Mouse (Mus musculus): ENCODE results near the gene Pde4a. TPM values are rescaled to one million over a fixed set of nuclear protein-coding genes. Genes with fewer than 3 reads are reported as not detected.

Pde4a gene
- 46.1 TPM for polyA plus RNA-seq (2014; fragmentation: Illumina TruSeq; extraction: RNeasy Lipid Tissue Mini Kit (QIAGEN cat#74804); ENCODE audit: low read depth, low replicate concordance)

DNA sequence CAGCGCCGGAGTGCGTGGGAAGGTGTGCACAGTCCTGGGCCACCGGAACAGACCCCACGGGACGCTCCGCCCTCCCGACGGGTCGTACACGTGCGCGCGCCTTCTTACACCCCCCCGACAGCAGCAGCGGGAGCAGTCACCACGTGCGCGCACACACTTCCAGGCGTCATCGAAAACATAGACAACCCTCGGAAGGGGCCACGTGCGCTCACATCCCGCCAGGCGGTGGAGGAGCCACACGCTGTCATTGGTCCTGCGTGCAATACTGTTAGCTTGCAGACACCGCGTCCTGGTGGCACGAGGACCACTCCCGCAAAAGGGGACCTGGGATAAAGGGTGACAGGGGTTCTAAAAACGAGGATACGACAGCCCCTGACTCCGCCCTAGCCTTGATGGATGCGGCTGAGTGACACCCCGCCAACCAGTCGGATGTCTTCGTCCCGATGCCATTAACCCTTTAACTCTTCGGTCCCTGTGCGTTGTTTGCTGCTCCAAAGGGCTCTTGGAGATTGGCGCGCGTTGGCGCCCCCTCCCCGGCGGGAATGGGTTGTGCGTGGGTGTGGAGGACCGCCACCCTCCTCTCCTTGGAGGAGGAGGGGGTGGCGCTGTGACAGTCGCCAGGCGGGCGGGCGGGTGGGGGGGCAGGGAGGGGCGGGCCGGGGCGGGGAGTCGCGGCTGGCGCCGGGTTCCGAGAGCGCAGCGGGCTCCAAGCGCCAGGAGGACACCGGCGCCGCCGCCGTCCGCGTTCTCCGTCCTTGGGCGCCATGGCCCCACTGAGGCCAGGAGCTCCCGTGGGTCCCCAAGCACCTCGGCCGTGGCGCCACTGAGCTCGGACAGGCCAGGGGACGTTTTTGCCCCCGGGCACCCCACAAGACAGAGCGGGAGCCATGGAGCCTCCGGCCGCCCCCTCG, at the start of gene Pde4a:
Pde4a (plus strand) TSS at position 674 of the 911 bp plus-strand sequence.

DNA sequence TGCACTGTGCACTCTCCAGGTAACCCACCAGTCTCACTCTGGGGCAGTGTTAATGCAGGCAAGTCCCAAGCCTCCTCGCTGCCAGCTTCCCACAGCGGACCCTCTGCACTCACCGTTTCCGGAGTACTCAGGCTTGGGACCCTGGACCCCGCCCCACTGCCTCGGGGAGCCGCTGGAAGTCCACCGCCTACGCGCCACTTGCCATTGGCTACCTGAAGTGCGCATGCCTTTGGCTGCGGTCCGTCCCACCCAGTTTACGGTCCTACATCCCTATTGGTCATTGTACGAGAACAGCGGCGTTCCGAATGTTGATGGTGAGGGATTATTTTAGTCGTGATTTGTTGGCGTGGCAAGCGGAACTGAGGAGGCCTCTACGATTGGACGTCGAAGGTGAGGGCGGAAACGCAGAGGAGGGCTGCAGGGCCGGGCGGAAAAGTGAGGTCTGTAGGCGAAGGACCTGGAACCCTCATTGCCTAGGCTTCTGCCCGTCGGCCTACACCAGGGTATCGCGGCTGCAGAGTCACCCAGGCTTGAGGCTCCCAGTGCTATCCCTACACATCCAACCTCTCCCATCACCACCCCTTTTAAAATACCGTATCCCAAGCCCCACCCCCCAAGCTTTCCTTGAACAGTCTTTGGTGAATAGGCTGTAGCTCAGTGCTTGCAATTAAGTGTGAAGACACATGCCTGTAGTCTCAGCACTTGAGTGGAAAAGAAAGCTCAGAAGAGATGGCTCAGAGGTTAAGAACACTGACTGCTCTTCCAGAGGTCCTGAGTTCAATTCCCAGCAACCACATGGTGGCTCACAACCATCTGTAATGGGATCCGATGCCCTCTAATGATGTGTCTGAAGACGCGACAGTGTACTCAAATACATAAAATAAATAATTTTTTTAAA, 34.2 kb upstream of the Pde4a start, which contains the start of gene Tyk2:
Tyk2 (minus strand) TSS at position 185 of the 898 bp plus-strand sequence.

DNA sequence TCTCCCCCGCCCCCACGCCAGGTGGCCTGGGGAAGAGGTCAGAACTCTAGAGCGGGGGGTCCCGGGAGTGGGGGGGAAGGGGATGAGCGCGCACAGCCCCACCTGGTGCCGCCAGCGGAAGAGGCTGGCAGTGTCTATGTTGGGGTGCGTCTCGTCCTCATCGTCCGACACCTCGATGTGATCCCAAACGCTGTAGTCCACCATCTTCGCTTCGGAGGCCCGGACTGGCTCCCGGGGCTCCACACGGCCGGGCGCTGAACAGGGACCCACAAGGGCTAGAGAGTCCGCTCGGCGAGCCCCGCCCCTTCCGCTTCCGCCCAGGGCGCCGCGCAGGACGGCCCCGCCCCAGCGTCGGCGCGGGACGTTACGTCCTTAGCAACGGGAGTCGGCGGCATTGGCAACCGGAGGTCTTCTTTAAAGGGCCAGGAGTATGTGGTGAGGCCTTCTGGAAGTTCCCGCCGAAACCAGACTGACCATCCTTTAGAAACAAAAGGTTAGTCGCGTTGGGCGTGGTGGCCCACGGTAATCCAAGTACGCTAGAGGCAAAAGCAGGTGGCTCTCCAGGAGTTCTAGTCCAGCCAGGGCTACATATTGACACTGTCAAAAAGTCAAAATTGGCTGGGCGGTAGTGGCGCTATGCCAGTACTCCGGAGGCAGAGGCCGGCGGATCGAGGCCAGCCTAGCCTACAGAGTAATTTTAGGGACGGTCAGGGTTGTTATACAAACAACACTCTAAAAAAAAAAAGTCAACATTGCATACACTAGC, 15.7 kb upstream of the Pde4a start, which contains the start of gene Cdc37:
Cdc37 (minus strand) TSS at position 329 of the 766 bp plus-strand sequence.

DNA sequence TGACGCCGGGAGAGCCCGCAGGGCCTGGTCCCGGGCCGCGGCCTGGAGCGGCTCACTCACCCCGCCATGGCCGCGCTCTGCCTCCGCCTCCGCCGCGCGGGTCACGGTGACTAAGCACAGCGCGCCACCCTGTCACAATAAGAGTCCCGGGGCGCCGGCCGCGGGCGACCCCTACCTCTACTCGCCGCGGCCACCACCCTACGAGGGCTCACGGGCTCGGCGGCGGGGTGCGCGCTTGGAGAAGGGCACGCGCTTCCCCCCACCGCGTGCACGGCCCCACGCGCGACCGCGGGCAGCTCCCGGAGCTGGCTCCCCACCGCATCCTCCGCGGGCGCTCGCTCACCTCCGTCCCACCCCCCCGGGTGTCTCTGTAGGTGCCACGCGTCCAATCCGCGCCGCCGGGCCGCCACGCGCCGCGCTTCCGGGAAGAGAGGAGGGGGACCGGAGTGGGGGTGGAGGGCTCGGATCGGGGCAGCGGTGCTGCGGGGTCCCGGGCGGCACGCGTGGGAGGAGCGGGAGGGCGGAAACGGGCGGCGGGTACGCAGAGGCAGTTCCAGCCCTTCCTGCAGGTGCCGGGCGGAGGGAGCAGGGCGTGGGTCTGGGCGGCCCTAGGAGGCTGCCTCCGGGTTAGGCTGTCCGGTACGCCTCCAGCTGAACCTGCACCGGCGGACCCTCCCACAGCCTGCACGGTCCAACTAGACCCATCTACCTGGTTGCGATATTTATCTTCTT, 73.4 kb downstream of the Pde4a start, which contains the start of gene Keap1:
Keap1 (minus strand) TSS at position 629 of the 732 bp plus-strand sequence.

DNA sequence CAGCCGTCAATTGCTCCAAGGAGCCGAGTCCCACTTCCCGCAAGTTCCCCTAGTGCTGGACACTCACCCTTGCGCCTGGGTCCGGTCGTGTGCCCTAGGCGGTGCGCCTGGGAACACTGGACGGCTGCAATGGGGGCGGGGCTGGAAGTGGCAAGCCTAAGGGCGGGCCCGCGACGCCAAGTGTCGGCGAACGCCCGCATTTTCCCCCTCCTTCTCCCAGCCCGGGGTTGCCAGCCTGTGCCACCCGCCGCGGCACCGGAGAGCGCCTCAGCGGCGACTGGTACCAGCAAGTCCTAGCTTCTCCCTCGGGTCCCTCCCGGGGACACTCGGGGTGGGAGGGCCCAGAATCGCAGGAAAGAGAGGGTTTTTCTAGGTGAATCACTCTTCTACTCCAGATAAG, 82.8 kb downstream of the Pde4a start, which contains the start of gene S1pr5:
S1pr5 (minus strand) TSS at position 118 of the 400 bp plus-strand sequence.

Other genes starting within 250 kb of the Pde4a start
- 9.2 TPM for gene Dnmt1, start 205.8 kb upstream of the Pde4a start, polyA plus RNA-seq (2014; fragmentation: Illumina TruSeq; extraction: RNeasy Lipid Tissue Mini Kit (QIAGEN cat#74804); ENCODE audit: low read depth, low replicate concordance)
- gene S1pr2, start 188.9 kb upstream of the Pde4a start, polyA plus RNA-seq (2014; fragmentation: Illumina TruSeq; extraction: RNeasy Lipid Tissue Mini Kit (QIAGEN cat#74804); ENCODE audit: low read depth, low replicate concordance), result 2.7 TPM
- 123 TPM for gene Mrpl4, start 163.0 kb upstream of the Pde4a start, polyA plus RNA-seq (2014; fragmentation: Illumina TruSeq; extraction: RNeasy Lipid Tissue Mini Kit (QIAGEN cat#74804); ENCODE audit: low read depth, low replicate concordance)
- gene Icam1, start 149.7 kb upstream of the Pde4a start, polyA plus RNA-seq (2014; fragmentation: Illumina TruSeq; extraction: RNeasy Lipid Tissue Mini Kit (QIAGEN cat#74804); ENCODE audit: low read depth, low replicate concordance), result 12.4 TPM
- 1.3 TPM for gene Icam4, start 136.3 kb upstream of the Pde4a start, polyA plus RNA-seq (2014; fragmentation: Illumina TruSeq; extraction: RNeasy Lipid Tissue Mini Kit (QIAGEN cat#74804); ENCODE audit: low read depth, low replicate concordance)
- not detected for gene Icam5, start 133.6 kb upstream of the Pde4a start, polyA plus RNA-seq (2014; fragmentation: Illumina TruSeq; extraction: RNeasy Lipid Tissue Mini Kit (QIAGEN cat#74804); ENCODE audit: low read depth, low replicate concordance)
- gene Zglp1, start 98.6 kb upstream of the Pde4a start, polyA plus RNA-seq (2014; fragmentation: Illumina TruSeq; extraction: RNeasy Lipid Tissue Mini Kit (QIAGEN cat#74804); ENCODE audit: low read depth, low replicate concordance), result not detected
- 0.42 TPM for gene Gm49373, start 92.6 kb upstream of the Pde4a start, polyA plus RNA-seq (2014; fragmentation: Illumina TruSeq; extraction: RNeasy Lipid Tissue Mini Kit (QIAGEN cat#74804); ENCODE audit: low read depth, low replicate concordance)
- 47.3 TPM for gene Fdx1l, start 92.1 kb upstream of the Pde4a start, polyA plus RNA-seq (2014; fragmentation: Illumina TruSeq; extraction: RNeasy Lipid Tissue Mini Kit (QIAGEN cat#74804); ENCODE audit: low read depth, low replicate concordance)
- 0.97 TPM for gene Gm38431, start 73.7 kb upstream of the Pde4a start, polyA plus RNA-seq (2014; fragmentation: Illumina TruSeq; extraction: RNeasy Lipid Tissue Mini Kit (QIAGEN cat#74804); ENCODE audit: low read depth, low replicate concordance)
- 23.3 TPM for gene Raver1, start 73.7 kb upstream of the Pde4a start, polyA plus RNA-seq (2014; fragmentation: Illumina TruSeq; extraction: RNeasy Lipid Tissue Mini Kit (QIAGEN cat#74804); ENCODE audit: low read depth, low replicate concordance)
- 11.4 TPM for gene Tyk2, start 34.5 kb upstream of the Pde4a start, polyA plus RNA-seq (2014; fragmentation: Illumina TruSeq; extraction: RNeasy Lipid Tissue Mini Kit (QIAGEN cat#74804); ENCODE audit: low read depth, low replicate concordance)
- gene Cdc37, start 15.7 kb upstream of the Pde4a start, polyA plus RNA-seq (2014; fragmentation: Illumina TruSeq; extraction: RNeasy Lipid Tissue Mini Kit (QIAGEN cat#74804); ENCODE audit: low read depth, low replicate concordance), result 166 TPM
- 35.8 TPM for gene Keap1, start 73.6 kb downstream of the Pde4a start, polyA plus RNA-seq (2014; fragmentation: Illumina TruSeq; extraction: RNeasy Lipid Tissue Mini Kit (QIAGEN cat#74804); ENCODE audit: low read depth, low replicate concordance)
- gene S1pr5, start 82.7 kb downstream of the Pde4a start, polyA plus RNA-seq (2014; fragmentation: Illumina TruSeq; extraction: RNeasy Lipid Tissue Mini Kit (QIAGEN cat#74804); ENCODE audit: low read depth, low replicate concordance), result 0.97 TPM
- 51.7 TPM for gene Atg4d, start 99.6 kb downstream of the Pde4a start, polyA plus RNA-seq (2014; fragmentation: Illumina TruSeq; extraction: RNeasy Lipid Tissue Mini Kit (QIAGEN cat#74804); ENCODE audit: low read depth, low replicate concordance)
- 22.2 TPM for gene Kri1, start 122.3 kb downstream of the Pde4a start, polyA plus RNA-seq (2014; fragmentation: Illumina TruSeq; extraction: RNeasy Lipid Tissue Mini Kit (QIAGEN cat#74804); ENCODE audit: low read depth, low replicate concordance)
- 21.9 TPM for gene Cdkn2d, start 125.7 kb downstream of the Pde4a start, polyA plus RNA-seq (2014; fragmentation: Illumina TruSeq; extraction: RNeasy Lipid Tissue Mini Kit (QIAGEN cat#74804); ENCODE audit: low read depth, low replicate concordance)
- gene Ap1m2, start 146.6 kb downstream of the Pde4a start, polyA plus RNA-seq (2014; fragmentation: Illumina TruSeq; extraction: RNeasy Lipid Tissue Mini Kit (QIAGEN cat#74804); ENCODE audit: low read depth, low replicate concordance), result not detected
- gene Slc44a2, start 155.0 kb downstream of the Pde4a start, polyA plus RNA-seq (2014; fragmentation: Illumina TruSeq; extraction: RNeasy Lipid Tissue Mini Kit (QIAGEN cat#74804); ENCODE audit: low read depth, low replicate concordance), result 78.8 TPM
- 26.8 TPM for gene Ilf3, start 202.2 kb downstream of the Pde4a start, polyA plus RNA-seq (2014; fragmentation: Illumina TruSeq; extraction: RNeasy Lipid Tissue Mini Kit (QIAGEN cat#74804); ENCODE audit: low read depth, low replicate concordance)
- 12.9 TPM for gene Qtrt1, start 246.1 kb downstream of the Pde4a start, polyA plus RNA-seq (2014; fragmentation: Illumina TruSeq; extraction: RNeasy Lipid Tissue Mini Kit (QIAGEN cat#74804); ENCODE audit: low read depth, low replicate concordance)

Measured in heart, adult 10 weeks (tissue).